Mouse (Mus musculus) kidney, postnatal 36 days (tissue): ENCODE data around the gene Bap1.

ENCODE experiments used
- DNase-seq, 2 experiments: peaks; one replicate each; pipeline ENCODE4 v3.0.0; 2021 to 2022; ENCODE audit warnings: mixed read lengths in 2 of 2

Bap1 gene

GRCm38 (mm10) chr14:31251084-31251604 is at the start of gene Bap1, which contains the start of gene Phf7:
Bap1 (plus strand) TSS chr14:31251450.
Phf7 (minus strand) TSS chr14:31251317.
- DNase-seq, result peak; percentile 95 to 97

DNA sequence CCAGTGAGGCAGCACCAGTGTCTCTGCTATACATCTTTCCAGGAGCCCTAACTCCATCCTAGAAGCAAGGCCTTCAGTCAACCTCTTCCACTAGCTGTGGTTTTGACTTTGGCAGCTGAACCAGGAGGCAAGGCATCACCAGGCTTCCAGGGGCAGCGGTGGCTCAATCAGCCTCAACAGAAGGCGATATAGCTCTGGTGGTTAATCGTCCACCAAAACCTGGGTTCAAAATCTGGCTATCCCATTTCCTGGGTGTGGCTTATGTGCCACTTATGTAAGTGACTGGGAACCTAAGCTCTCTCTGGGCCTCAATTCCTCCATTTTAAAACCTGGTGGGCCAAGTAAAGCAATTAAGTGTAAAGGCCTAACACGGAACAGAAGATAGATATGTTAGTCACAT is 46.4 kb upstream of the Bap1 start:
- DNase-seq, result no peak

GRCm38 (mm10) chr14:31205244-31205561 is 46.0 kb upstream of the Bap1 start:
- no peak for DNase-seq

GRCm38 (mm10) chr14:31205562-31206467 is 45.4 kb upstream of the Bap1 start:
- peak; percentile 60 to 76 for DNase-seq

DNA sequence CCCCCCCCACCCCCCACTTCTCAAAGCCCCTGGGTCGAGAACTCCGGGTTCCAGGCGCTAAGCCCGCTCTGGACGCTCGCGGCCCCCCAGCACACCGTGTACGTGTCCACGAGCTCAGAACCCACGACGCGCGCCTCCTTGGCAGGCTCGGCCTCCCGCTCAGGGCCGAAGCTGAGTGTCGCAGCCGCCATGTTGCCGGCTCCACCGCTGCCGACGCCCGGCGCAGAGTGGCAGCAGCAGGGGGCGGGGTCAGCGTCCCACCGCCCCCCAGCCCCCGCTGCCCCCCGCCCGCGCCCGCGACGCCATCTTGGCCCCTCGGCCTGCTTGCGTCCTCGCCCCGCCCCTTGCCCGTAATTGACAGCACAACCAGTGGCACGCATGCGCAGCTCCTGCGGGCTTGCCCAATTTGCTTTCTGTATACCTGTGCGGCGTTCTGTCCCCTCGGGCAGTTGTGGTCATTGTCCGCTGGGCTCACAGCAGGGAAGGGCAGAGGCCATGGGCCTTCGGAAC is 44.7 kb upstream of the Bap1 start:
- peak; percentile 97 to 99 for DNase-seq

DNA sequence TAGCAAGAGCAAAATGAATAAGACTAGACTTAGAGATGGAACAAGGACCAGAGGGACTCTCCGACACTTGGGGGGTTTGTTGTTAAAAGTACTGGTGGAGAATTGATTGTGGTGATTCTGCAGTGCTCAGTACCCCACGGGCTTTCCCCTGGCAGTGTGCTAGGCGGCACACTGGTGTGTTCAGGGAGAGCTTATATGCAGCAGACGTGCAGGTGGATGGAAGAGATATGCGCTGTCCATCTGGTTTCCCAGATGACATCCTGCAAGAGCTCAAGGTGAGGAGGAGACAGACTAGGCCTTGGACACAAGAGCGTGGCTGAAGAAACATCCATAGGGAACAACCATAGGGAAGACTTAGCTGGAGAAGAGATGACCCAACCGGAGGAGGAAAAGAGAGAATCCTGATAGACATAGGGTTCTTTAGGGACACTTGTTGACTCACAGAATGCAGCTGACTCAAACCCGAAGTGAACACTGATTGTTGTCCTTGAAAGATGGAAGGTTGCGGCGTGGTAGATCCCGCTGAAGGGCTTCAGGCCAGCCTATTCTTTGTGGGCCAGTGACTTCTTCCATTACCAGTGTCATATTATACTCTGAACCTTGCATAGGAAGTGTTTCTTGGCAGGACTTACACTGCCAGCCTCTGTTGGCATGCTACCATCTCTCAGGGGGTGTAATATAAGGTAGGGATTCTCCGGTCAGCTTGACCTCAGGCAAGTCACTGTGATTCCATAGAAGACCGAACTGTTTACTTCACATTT is 44.0 kb upstream of the Bap1 start:
- DNase-seq, result no peak

- DNase-seq, result no peak
These were observed 43.2 kb upstream of the Bap1 start, which contains the start of gene Tnnc1 for GRCm38 (mm10) chr14:31208084-31208483. Tnnc1 (plus strand) TSS chr14:31208312.

GRCm38 (mm10) chr14:31209133-31209557 is 42.1 kb upstream of the Bap1 start:
- DNase-seq, result no peak

DNA sequence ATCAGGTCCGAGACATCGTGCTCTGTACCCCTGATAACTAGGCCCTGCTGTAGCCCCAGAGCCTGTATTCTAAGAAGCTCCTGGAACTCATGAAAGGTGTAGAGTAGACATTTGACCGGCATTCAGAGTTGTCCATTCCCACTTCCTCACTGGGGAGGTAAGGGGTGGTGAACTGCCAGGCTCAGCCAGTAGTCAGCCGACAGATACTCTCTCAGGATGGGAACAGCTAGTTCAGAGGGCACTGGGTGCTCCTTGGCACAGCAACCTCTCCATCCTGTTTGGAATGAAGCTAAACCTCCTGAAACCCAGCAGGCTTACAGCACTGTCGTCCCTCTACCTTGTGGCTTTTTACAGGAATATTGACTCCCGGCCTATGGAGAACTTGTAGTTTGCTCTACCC is 39.4 kb upstream of the Bap1 start:
- DNase-seq, result no peak

DNA sequence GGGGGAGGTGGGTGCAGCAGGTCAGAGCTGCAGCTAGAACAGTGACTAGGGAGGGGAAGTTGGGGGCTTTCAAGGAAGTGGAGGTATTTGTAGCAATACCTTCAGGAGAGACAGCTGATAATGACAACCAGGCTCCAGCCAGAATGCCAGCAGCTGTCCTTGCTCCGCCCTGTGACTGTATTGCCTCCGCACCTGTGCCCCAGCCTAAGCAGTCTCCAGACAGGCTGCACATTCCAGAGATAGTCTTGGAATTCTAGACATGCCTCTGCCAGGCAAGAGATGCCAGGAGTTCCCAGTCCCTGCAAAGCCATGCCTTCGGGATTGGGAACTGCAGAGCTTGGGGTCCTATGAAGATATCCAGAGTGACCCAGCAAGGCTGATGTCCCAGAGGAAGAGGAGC is 38.8 kb upstream of the Bap1 start:
- DNase-seq, result no peak

- no peak for DNase-seq
These were observed 37.4 kb upstream of the Bap1 start for GRCm38 (mm10) chr14:31213868-31214267.

- DNase-seq, result no peak
These were observed 36.6 kb upstream of the Bap1 start for GRCm38 (mm10) chr14:31214684-31215083.

GRCm38 (mm10) chr14:31215157-31216002 is 35.9 kb upstream of the Bap1 start:
- DNase-seq, result peak; percentile 82 to 86

GRCm38 (mm10) chr14:31216846-31217245 is 34.4 kb upstream of the Bap1 start, which contains the start of gene Nisch:
Nisch (minus strand) TSS chr14:31216946.
- no peak for DNase-seq

GRCm38 (mm10) chr14:31217666-31218065 is 33.6 kb upstream of the Bap1 start, which contains the start of gene Sema3g:
Sema3g (plus strand) TSS chr14:31217860.
- DNase-seq, result peak; percentile 87 to 89

- DNase-seq, result peak in 1 of 2 experiments; percentile 27
These were observed 24.3 kb upstream of the Bap1 start for GRCm38 (mm10) chr14:31226978-31227377.

GRCm38 (mm10) chr14:31228234-31228633 is 23.0 kb upstream of the Bap1 start:
- peak; percentile 54 to 69 for DNase-seq

- DNase-seq, result no peak
These were observed 20.8 kb upstream of the Bap1 start for GRCm38 (mm10) chr14:31230442-31230841.

- DNase-seq, result peak; percentile 27 to 32
These were observed 18.7 kb upstream of the Bap1 start for GRCm38 (mm10) chr14:31232404-31233069.

DNA sequence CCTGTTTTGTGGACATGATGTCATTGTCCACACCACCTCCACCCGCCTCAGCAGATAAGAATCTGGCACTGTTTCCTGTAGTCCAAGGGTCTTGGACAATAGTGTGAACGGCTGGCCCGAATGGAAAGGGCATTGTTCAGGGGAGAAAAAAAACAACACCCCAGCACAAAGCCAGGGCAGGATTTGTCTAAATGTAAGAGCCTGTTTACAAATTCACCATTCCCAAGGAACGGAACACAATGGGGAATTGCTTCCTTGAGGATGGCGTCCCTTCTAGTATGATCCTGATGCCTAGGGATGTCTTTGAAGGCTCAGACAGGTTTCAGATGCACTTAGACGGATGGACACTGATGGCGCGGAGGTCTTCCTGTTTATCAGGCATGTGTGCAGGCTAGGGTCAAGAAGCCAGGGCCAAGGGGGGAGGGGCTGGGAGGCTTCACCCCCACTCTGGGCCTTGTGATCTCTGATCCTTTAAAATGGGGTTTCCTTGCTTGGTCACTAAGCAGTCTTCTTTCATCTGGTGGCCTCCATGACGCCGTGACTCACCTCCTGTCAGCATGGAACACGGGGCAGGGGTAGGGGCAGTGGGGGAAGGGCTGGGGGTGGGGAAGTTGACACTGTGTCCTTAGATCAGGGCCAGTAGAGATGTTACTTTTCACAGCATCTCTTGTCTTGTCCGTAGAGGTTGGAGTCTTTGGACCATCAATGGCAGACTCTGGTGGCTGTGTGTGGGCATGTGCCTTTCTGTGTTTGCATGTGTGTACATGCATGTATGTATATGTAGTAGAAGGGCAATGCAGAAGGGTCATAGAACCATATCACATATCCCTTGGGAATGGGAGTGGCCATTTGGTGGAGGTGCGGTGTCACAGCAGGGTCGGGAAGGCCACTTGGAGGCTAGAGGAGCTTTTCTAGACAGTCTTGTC is 17.9 kb upstream of the Bap1 start:
- DNase-seq, result peak; percentile 54 to 71
